In the genomic region with DNA sequence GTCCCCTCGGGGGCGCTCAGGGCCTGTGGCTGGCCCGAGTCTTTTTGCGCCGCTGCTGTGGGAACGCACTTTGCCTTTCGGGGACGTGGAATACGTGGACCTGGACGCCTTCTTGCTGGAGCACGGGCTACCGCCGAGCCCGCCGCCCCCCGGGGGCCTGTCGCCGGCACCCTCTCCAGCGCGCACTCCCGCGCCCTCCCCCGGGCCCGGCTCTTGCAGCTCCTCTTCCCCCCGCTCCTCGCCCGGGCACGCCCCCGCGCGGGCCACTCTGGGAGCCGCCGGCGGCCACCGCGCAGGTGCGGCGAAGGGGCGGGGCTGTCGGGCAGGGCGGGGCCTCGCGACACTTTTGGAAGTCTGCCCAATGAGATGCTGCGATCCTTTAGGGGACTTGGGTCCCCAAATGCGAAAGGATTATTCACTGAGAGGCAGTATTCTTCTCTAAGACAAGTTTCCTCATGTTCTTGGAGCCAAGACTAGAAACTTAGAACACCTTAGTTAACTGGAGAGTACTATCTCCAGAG, we compare ENCODE assay signal across 8 mouse cellular contexts. TPM values are rescaled to one million over a fixed set of nuclear protein-coding genes. Genes with fewer than 3 reads are reported as not detected.
DNase-seq lines count a peak whose midpoint lies in the region; ATAC-seq and TF ChIP-seq lines count a peak whose summit lies in the region.

No protein-coding gene starts in this region.

- H3K4me3 ChIP-seq in gastrocnemius, adult 2 months = peak overlapping the region; percentile 79
- peak overlapping the region; percentile 49 for H3K4me3 ChIP-seq in hindbrain, postnatal 0 days (ENCODE audit: low read length)

- H3K9ac ChIP-seq in hindbrain, postnatal 0 days (replicated peaks; ENCODE audit: low read length) = peak overlapping the region; percentile 63

- H3K4me2 ChIP-seq in hindbrain, postnatal 0 days (ENCODE audit: low read depth, low read length) = peak overlapping the region; percentile 90

- H3K4me1 ChIP-seq in hindbrain, postnatal 0 days (ENCODE audit: insufficient read depth, low read length) = peaks cover 42% of the 10 kb centered on the region

- TF ChIP-seq CTCF in gastrocnemius, adult 2 months (IDR thresholded peaks at IDR 0.05) = no peak; the same call in 1 of the 2 replicates
- TF ChIP-seq CTCF in hindbrain, postnatal 0 days (IDR thresholded peaks at IDR 0.05; ENCODE audit: low read depth) = no peak

- under 1% methylated on average over 41 of the region's 45 CpGs for WGBS in hindbrain, postnatal 0 days

- H3K9me3 ChIP-seq in hindbrain, postnatal 0 days (ENCODE audit: low read length) = no peaks in the 10 kb centered on the region

- intact Hi-C loops in gastrocnemius, adult 2 months (cut with DNase I) = no loop called here
- intact Hi-C loops in left cerebral cortex, postnatal 25 days (cut with DNase I) = loop anchor here (10.0 kb wide), 1 partner anchor 242 kb away; the partner anchor contains the start of gene Bax

- H3K36me3 ChIP-seq in hindbrain, postnatal 0 days (ENCODE audit: insufficient read depth, low read length) = peaks cover 10% of the 10 kb centered on the region

- DNase-seq in MN1 (ENCODE audit: low spot score) = peak; percentile 85
- peak; percentile 94 for DNase-seq in cerebellum, adult 9-11 months
- peak; percentile 95 for DNase-seq in gastrocnemius, adult 2 months
- peak; percentile 91 for DNase-seq in hindbrain, postnatal 0 days (ENCODE audit: low spot score)
- DNase-seq in left cerebral cortex, postnatal 25 days (ENCODE audit: low spot score in 2 of 2) = peak; percentile 80 to 86
- peak; percentile 75 for DNase-seq in mesoderm, embryonic 11.5 days (ENCODE audit: low read depth, low spot score)
- DNase-seq in right cerebral cortex, postnatal 4 days = peak; percentile 85
- peak; percentile 88 for DNase-seq in yolk sac, embryonic 10.5 days (ENCODE audit: low spot score)

- H3K27me3 ChIP-seq in hindbrain, postnatal 0 days (ENCODE audit: insufficient read depth, low read length) = no peaks in the 10 kb centered on the region

- peak overlapping the region; percentile 93 for H3K27ac ChIP-seq in gastrocnemius, adult 2 months
- peak overlapping the region; percentile 82 for H3K27ac ChIP-seq in hindbrain, postnatal 0 days

- no peak; the same call in 1 of the 2 replicates for ATAC-seq in hindbrain, postnatal 0 days

RNA-seq across cellular contexts. Expression of gene Dbp, which starts 1.9 kb away (rescaled TPM):
- total RNA-seq in gastrocnemius, adult 2 months (2021) = 100 to 1,000 TPM in 1 of 2 experiments, 1 to 10 TPM in 1; 8.8 to 105 TPM
- 4.2 and 12.2 TPM in 2 replicates for total RNA-seq in hindbrain, postnatal 0 days (2014; rRNA removed)
- polyA plus RNA-seq in hindbrain, postnatal 0 days (2015; fragmentation: Nextera tagmentation; extraction: Ambion mirVana) = 4.6 and 5.3 TPM in 2 replicates
- 100 to 1,000 TPM in 1 of 2 experiments, 10 to 100 TPM in 1; 66.2 to 147 TPM for total RNA-seq in left cerebral cortex, postnatal 25 days (2021)

RNA-seq across cellular contexts. Expression of gene Car11, which starts 7.1 kb away (rescaled TPM):
- total RNA-seq in gastrocnemius, adult 2 months (2021) = 10 to 100 TPM in 1 of 2 experiments, 1 to 10 TPM in 1; 7.7 to 16.4 TPM
- total RNA-seq in hindbrain, postnatal 0 days (2014; rRNA removed) = 89.4 and 91.0 TPM in 2 replicates
- 76.9 and 78.2 TPM in 2 replicates for polyA plus RNA-seq in hindbrain, postnatal 0 days (2015; fragmentation: Nextera tagmentation; extraction: Ambion mirVana)
- total RNA-seq in left cerebral cortex, postnatal 25 days (2021) = 100 to 1,000 TPM; 184 to 223 TPM

RNA-seq across cellular contexts. Expression of gene Rpl18, which starts 8.5 kb away (rescaled TPM):
- 100 to 1,000 TPM; 451 to 508 TPM for total RNA-seq in gastrocnemius, adult 2 months (2021)
- total RNA-seq in hindbrain, postnatal 0 days (2014; rRNA removed) = 999 and 1,175 TPM in 2 replicates
- 519 and 535 TPM in 2 replicates for polyA plus RNA-seq in hindbrain, postnatal 0 days (2015; fragmentation: Nextera tagmentation; extraction: Ambion mirVana)
- total RNA-seq in left cerebral cortex, postnatal 25 days (2021) = 100 to 1,000 TPM; 315 to 323 TPM

RNA-seq across cellular contexts. Expression of gene Sphk2, which starts 11.0 kb away (rescaled TPM):
- 10 to 100 TPM; 14.4 to 15.8 TPM for total RNA-seq in gastrocnemius, adult 2 months (2021)
- 27.4 and 31.6 TPM in 2 replicates for total RNA-seq in hindbrain, postnatal 0 days (2014; rRNA removed)
- polyA plus RNA-seq in hindbrain, postnatal 0 days (2015; fragmentation: Nextera tagmentation; extraction: Ambion mirVana) = 17.8 and 18.5 TPM in 2 replicates
- 10 to 100 TPM; 29.7 to 29.8 TPM for total RNA-seq in left cerebral cortex, postnatal 25 days (2021)

RNA-seq across cellular contexts. Expression of gene Sec1, which starts 12.6 kb away (rescaled TPM):
- total RNA-seq in gastrocnemius, adult 2 months (2021) = under 1 TPM in 1 of 2 experiments, not detected in 1; 0.25 TPM
- total RNA-seq in hindbrain, postnatal 0 days (2014; rRNA removed) = 0.68 and 0.79 TPM in 2 replicates
- 0.35 and 0.48 TPM in 2 replicates for polyA plus RNA-seq in hindbrain, postnatal 0 days (2015; fragmentation: Nextera tagmentation; extraction: Ambion mirVana)
- total RNA-seq in left cerebral cortex, postnatal 25 days (2021) = under 1 TPM; 0.37 to 0.48 TPM
